Mouse (Mus musculus) 3134 (cell line): ENCODE data around the gene Tmem132c.
"Not testable (repeated sequence)": the region's sequence is repeated elsewhere in the genome, so short reads cannot be mapped to it uniquely, and the experiment has no call there.

ENCODE experiments used
- DNase-seq: peaks from one replicate; pipeline ENCODE4 v3.0.0-alpha.2; 2011; ENCODE audit warnings: low spot score; ENCODE audit not compliant: insufficient read length; ENCODE audit errors: extremely low read depth

The Tmem132c gene

DNA sequence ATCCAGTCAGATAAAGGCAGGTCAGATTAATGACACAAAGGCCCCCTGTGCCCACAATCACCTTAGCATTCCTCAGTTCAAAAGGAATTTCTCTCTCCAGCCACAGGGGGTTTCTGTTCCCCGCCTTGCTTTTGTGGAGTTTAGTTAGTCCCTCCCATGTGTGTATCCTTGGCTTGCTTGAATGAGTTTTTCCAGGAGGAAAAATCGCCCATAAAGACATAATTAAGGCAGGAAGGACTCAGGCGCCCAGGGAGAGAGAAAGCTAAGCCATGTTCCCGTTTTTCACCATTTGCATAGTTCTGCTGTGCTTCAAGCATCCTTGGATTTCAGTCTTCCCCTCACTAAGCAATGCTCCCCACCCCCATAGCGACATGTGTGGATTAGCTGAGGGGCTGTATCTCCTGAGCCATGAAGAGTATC lies 97.4 kb downstream of the Tmem132c start:
- DNase-seq: no peak

DNA sequence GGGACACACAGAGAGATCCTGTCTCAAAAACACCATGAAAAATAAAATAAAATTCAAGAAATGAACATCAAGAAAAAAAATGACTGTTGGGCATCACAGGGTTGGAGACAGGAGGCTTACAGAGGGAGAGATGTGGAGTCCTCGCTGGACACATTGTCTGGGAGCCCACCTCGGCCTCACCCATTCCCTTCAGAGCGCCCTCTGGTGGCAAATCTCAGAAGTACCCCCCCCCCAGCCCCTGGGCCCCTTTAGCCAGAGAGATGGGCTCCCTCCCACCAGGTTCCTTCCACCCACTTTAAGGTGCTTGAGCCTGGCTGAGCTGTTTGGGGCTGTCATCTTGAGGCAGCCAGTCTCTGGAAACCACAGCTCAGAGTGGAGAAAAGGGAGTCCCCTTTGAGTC lies 99.5 kb downstream of the Tmem132c start:
- no peak for DNase-seq

DNA sequence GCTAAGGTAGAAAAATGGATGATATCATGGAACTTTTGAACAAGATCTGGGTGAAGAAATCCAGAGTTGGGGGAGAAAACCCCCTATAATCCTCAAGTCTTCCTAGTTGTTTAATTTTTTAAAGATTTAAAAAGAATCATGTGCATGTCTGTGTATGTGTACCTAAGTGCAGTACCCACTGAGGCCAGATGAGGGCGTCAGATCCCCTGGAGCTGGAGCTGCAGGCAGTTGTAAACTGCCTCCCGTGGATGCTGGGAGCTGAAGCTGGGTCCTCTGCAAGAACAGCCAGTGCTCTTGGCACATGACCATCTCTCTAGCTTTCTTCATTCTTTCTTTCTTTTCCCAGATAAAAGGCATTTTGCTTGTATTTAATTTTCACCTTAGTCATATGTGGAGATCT lies 103.1 kb downstream of the Tmem132c start:
- DNase-seq: no peak

DNA sequence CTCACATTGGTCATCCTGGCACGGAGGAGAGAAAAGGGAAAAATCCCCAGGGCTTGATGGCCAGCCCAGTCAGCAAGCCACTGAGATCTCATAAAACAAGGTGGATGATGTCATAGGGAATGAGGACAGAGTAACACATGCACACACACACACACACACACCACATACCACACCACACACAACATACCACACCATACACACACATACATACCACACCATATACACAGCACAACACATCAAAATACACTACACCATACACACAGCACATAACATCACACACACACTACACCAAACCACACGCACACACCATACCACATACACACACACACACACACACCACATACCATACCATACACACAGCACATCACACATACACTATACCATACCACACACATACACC lies 104.8 kb downstream of the Tmem132c start:
- DNase-seq: no peak

DNA sequence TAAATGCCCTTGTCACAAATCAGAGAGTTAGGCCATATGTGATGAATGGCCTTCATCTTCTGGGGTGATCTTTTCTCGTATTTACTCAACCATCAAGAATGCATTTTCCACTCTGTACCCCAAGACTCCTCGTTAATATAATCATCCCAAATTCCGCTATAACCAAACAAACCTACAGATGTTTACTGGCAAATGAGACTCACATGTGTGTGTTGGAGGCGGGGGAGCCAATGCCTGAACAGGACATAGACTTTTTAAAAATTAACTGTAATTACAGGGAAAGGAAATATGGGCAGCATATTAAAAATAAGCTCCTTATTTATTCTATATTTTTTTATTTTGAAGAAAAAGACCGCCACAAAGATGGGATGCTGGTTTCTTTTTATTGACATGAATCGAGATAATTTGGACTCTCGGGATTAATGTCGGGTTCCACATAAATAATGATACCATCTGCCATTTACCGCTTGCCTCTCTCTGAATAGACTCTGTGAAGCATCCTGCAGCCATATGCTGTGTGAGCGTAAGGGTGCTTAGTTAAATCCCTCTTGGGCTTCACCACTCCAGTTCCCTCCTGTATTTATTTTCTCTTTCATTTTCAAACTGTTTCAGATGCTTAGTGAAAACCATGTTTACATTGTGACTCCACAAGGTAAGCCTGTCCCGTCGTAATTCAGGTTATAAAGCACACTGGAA lies 105.6 kb downstream of the Tmem132c start:
- DNase-seq: no peak

DNA sequence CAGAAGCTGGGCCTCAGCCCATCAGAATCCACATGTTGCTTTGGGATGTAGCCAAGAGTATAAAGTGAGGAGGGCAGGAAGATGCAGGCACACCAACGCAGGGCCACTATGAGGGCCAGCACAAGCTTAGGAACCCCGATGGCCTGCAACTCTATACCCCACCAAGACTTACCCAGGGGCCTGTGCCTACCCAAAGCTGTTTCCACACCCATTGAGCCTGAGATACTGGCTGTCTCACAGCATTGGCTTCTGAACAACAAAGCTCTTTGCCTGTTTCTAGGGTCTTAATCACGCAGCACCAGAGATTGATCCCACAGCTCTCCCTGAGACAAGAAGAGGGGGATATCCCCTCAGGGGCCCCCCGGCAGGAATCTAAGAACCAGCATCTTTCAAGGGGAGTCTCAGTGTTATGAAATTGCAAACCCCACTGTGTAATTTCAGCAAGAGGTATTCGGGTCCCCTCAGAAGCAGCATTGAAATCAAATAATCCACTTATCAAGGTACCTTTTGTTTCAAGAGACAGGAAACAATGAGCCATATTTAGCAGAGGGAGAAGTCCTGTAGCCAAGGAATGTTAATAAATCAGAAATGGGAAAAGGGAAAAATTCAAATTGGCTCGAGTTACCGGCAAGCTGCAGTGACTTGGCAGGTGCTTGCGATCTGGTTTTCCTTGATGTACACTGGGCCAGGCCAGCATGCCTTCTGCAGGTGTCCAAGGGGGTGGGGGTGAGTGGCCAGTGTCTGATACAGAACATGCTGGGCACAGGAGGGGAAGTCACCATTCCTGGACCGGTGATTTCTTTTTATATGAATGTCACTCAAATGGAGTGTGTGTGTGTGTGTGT lies 107.8 kb downstream of the Tmem132c start:
- no peak for DNase-seq

DNA sequence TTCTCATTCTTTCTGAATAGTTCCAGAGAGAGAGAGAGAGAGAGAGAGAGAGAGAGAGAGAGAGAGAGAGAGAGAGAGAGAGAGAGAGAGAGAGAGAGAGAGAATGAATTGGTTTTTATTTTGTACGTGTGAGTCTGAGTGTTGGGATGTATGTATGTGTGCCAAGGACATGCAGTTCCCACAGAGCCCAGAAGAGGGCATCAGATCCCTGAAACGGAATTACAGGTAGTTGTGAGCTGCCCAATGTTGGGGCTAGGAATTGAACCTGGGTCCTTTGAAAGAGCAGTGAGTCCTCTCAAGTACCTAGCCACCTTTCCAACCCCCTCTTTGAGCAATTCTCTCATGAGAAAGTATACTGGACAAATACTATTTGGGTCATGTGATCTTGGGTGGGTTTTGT lies 111.4 kb downstream of the Tmem132c start:
- no peak for DNase-seq

DNA sequence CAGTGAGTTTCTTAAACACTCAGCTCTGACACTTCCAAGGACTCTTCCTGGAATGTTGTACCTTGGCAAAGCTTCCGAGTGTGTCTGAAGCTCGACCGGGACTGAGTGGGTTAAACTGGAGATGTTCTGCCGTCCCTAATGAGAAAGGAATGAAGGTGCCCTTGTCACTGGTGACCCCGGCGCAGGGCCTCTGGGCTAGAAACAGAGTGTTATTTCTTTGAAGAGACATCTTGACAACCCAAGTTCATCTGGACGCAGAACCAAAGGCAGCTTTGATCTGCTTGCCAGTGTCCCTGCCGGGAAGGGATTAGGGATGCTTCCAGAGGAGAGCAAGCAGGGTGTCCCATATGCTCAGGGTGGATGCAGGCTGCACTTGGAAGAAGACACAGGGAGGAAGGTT lies 114.2 kb downstream of the Tmem132c start:
- DNase-seq: no peak

DNA sequence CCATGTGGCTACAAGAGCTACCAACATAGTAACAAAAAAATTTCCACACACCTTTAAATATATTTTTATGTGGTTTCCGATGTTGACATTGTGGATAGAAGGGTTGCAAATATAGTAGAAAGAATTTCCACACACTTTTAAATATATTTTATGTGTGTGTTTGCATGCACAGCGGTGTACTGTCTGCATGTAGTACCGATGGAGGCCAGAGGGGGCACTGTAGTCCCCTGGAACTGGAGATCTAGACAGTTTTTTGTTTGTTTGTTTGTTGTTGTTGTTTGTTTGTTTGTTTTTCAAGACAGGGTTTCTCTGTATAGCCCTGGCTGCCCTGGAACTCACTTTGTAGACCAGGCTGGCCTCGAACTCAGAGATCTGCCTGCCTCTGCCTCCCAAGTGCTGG lies 116.3 kb downstream of the Tmem132c start:
- not testable (repeated sequence) for DNase-seq

DNA sequence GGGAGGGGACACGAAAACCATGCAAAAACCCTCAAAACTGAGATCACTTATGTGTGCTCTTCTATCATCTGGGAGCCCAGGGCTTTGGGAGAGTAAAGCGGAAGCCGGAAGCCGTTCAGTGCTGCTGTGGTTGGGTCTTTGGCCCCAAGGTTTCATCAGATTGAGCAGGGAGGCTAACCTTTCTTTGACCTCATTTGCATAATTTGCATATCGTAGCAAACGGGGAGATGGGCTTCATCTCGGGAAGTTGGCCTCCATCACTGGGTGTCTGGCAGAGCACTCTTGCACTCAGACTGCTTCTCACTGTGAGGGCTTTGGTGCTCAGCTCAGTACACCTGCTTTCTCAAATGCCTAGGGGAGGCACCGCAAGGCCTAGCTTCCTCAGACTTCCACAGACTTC lies 119.5 kb downstream of the Tmem132c start:
- no peak for DNase-seq

DNA sequence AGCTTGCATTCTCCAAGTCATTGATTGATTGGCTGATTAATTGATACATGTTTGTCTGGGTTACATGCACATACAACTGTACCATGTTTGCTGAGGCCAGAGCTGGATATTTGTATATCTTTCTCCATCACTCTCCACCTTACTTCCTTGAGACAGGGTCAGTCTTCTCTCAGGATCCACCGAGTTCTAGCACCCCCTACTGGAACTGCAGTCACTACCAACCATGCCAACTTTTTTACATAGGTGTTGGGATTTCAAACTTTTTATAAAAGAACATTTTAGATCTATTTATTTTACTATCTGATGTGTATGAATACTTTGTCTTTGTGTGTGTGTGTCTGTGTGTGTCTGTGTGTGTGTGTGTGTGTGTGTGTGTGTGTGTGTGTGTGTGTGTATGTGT lies 123.5 kb downstream of the Tmem132c start:
- no peak for DNase-seq

DNA sequence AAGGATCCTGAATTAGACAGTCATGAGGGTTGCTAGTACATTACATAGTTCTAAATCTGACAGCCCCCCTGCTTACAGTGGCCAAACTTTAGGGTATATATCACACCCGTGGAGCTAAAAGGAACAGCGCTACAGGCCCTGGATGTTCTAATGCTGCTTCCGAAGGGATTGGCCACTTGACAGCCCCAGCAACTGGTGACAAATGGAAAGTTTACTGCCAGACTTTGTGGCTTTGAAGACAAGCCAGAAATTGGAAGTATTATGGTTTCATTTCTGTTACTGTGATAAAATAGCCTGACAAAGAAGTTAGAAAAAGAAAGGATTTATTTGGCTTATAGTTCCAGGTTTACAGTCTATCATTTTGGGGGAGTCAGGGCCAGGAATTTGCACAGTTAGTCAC lies 126.6 kb downstream of the Tmem132c start:
- no peak for DNase-seq

DNA sequence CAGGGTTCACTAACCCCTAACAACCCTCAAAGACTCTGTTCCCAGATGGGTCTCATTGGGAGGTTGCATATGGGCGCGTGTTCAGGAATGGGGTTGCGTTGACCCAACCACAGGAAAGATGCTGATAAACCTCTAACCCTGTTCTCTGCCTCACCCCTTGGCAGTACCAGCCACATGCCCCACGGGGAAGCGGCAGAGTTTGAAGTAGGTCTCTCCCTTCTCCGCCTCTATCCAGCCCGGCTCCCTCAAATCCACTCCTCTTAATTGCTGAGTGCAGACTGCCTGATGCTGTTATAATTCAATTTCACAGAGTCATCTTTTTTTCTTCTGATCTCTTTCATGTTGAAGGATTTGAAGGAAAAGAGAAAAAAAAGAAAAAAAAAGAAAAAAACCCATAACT lies 128.2 kb downstream of the Tmem132c start:
- DNase-seq: no peak

DNA sequence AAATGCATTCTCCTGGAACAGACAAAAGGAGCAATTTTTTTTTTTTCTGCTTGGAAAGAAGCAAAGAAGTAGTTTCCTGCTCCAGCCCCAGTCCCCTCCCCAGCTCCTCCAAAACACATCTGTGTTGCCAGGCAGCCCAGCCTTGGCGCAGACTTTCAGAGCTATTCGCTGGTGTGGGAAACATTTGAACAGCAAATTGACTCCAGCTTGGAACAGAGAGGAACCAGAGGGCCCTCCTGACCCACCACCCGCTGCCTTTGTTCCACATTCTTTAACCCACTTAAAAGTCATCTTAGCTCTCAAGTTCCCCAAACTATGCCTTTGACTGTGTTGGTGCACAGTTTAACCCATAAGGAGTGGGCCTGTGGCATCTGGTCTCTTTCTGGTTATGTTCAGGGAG lies 128.9 kb downstream of the Tmem132c start:
- no peak for DNase-seq

DNA sequence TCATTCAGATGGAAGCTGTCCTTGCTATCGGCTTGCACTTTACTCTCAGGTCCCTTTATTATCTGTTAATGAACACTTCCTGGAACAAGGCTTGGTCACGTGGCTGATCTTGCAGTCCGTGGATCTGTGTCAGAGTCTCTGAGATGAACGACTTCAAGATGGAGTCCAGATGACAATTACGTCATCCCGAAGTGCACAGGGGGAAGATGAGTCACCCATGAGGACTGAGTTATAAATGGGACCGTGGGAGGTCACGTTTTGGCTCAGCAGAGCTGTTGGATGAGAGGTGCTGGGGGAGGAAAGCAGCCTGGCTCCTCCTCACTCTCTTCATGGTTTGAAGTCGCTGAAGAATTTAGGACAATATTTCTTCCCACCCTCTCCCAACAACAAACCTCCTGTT lies 132.6 kb downstream of the Tmem132c start:
- DNase-seq: no peak

DNA sequence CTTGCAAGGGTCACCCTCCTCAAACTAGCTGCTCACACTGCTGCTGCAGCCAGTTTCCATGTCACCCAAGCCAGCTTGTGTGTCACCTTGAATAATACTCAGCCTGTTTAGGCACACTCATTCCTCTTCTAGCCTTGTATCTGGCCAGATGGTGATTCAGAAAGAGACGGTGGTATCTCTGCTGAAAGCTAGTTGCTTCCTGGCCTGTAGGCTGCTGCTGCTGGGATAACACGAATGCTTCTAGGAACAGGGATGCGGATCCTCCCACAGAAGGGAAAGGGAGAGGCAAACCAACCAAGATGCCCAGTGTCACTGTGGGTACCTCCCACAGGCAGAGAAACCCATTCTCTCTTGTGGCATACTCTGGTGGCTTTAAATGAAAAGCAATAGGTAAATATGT lies 134.0 kb downstream of the Tmem132c start:
- DNase-seq: no peak

DNA sequence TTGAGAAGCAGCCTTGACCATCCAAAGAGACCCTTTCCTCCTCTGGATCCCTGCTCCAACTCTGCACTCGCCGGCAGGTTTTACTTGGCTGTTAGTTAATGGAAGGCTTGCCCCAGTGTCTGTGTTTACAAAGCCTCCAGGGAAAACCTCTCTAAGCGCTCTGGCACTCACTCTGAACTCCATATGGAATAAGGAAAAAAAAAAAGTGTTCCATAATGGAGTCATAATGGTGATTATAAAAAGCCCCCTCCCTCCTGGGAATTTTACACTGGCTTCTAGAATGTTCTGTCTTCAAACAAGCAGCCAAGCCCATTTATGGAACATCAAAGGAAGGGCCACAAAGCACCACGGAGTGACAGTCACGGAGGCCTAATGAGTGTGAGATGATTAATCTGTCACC lies 136.9 kb downstream of the Tmem132c start:
- no peak for DNase-seq

DNA sequence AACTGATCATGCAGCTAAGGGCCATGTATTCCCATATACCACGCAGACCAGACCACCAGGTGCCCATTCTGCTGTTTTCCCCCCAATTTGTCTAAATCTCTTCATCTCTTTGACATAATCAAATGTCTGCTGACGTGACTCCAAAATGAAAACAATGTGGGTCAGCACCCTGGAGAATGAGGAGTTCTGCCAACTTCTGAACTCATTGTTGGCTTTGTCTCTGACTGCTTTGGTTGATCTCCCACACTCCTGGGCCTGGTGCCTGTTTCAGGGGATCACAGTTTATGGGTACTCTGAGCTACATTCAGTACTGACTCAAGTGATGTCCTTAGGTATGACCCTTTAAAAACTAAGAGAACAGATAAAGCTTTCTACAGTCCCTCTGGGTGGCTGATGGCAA lies 137.7 kb downstream of the Tmem132c start:
- no peak for DNase-seq

DNA sequence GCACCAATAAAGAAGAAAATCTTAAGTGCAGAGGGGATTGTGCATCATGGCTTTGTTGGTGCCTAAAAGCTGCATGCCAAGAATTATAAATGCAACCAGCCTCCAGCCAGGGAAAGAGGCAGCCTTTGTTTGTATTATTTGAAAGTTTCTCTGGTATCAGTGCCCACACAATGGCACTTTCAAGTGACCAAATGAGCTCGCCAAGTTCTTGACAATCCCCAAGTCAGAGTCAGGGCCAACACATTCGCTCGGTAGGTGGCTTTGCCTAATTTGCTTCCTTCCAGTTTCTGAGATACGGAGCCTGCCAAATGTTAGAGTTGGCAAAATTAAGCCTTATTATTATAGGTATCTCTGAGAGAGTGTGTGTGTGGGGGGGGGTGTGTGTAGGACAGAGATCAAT lies 139.6 kb downstream of the Tmem132c start:
- no peak for DNase-seq

DNA sequence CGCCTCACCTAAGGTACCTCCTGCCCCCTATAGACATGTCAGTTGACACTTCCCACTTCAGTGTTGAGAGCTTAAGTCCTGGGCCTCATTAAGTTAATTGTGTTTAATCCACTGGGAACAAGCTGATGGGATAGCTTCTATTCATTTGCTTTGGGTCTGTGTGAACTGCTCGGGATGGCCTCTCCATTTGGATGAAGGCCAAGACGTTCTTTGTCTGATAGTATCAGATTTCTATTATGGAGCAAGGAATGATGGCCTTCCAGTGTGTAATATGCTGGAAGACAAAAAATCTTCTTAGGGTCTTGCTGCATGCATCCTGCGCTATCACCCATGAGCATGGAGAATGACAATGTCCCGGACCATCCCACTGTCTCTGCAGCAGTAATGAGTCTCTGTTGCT lies 141.0 kb downstream of the Tmem132c start:
- no peak for DNase-seq

DNA sequence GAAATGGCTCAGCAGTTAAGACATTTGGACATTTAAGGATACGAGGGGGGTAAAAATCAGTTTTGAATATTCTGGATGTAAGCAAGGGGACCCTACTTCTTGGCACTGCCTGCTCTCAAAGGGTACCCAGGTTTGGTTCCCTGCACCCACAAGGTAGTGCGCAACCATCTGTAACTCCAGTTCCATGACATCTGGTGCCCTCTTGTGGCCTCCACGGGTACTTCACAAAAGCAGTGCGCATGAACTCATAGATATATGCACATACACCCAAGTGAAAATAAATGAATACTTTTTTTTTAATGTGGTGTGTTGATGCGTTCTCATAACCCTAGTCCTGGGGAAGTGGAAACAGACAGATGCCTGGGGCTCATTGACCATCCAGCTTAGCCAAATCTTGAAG lies 149.6 kb downstream of the Tmem132c start:
- DNase-seq: no peak

DNA sequence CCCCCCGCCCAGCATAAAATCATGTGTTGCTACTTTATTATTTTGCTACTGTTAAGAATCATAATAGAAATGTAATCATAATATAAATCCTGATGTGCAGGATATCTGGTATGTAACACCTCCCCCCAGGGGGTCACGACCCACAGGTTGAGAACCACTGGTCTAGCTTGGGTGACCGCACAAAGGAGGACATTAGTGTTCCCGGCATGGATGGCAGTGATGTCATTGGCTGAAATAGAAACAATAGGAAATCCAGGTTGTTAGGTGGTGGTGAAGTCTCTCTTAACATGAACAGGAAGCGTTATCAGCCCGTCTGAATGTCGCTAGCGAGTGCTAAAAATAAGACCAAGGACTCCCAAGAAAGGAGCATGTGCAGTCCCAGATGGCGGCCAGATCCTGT lies 155.3 kb downstream of the Tmem132c start:
- DNase-seq: no peak
